Mouse (Mus musculus) retina, postnatal 7 days (tissue): Measurements from ENCODE around the gene Glb1l.
"Not testable (repeated sequence)": the region's sequence is repeated elsewhere in the genome, so short reads cannot be mapped to it uniquely, and the experiment has no call there.

ENCODE experiments used
- DNase-seq: peaks from one replicate; pipeline ENCODE4 v3.0.0-alpha.2; 2012; ENCODE audit warnings: low read depth, low spot score

Gene Glb1l

GRCm38 (mm10) chr1:75210136-75211087 is at the start of gene Glb1l, which contains the start of gene Stk16:
Gene Glb1l (minus strand): TSS chr1:75210813.
Gene Stk16 (plus strand): TSS chr1:75210838.
- DNase-seq = peak; percentile 93

GRCm38 (mm10) chr1:75255516-75256046 is 45.0 kb upstream of the Glb1l start:
- no peak for DNase-seq

- DNase-seq = no peak
Measured at GRCm38 (mm10) chr1:75254625-75255013, 44.0 kb upstream of the Glb1l start.

GRCm38 (mm10) chr1:75253849-75254624 is 43.4 kb upstream of the Glb1l start:
- peak; percentile 70 for DNase-seq

- no peak for DNase-seq
Measured at GRCm38 (mm10) chr1:75253029-75253428, 42.4 kb upstream of the Glb1l start.

- no peak for DNase-seq
Measured at GRCm38 (mm10) chr1:75252308-75252707, 41.7 kb upstream of the Glb1l start.

- peak; percentile 70 for DNase-seq
Measured at GRCm38 (mm10) chr1:75251112-75251970, 40.7 kb upstream of the Glb1l start.

GRCm38 (mm10) chr1:75250498-75250897 is 39.9 kb upstream of the Glb1l start:
- DNase-seq = no peak

GRCm38 (mm10) chr1:75248041-75248772 is 37.6 kb upstream of the Glb1l start:
- DNase-seq = no peak

- no peak for DNase-seq
Measured at GRCm38 (mm10) chr1:75247071-75247930, 36.7 kb upstream of the Glb1l start.

- peak; percentile 69 for DNase-seq
Measured at GRCm38 (mm10) chr1:75244836-75245235, 34.2 kb upstream of the Glb1l start.

- no peak for DNase-seq
Measured at GRCm38 (mm10) chr1:75244175-75244826, 33.7 kb upstream of the Glb1l start.

GRCm38 (mm10) chr1:75243411-75243810 is 32.8 kb upstream of the Glb1l start:
- DNase-seq = no peak

GRCm38 (mm10) chr1:75239591-75239990 is 29.0 kb upstream of the Glb1l start:
- no peak for DNase-seq

GRCm38 (mm10) chr1:75236117-75237050 is 25.8 kb upstream of the Glb1l start, which contains the start of gene Dnajb2:
Gene Dnajb2 (plus strand): TSS chr1:75236406.
- DNase-seq = no peak

GRCm38 (mm10) chr1:75234606-75235005 is 24.0 kb upstream of the Glb1l start:
- no peak for DNase-seq

GRCm38 (mm10) chr1:75232489-75232888 is 21.9 kb upstream of the Glb1l start:
- DNase-seq = not testable (repeated sequence)

GRCm38 (mm10) chr1:75231664-75232152 is 21.1 kb upstream of the Glb1l start, which contains the start of gene A630095N17Rik:
Gene A630095N17Rik (minus strand): TSS chr1:75232102.
- DNase-seq = no peak
